Mouse (Mus musculus): ENCODE measurements around the gene Angel2. TPM values are rescaled to one million over a fixed set of nuclear protein-coding genes. Genes with fewer than 3 reads are reported as not detected.
A peak's percentile ranks its signal among the peaks of the same experiment; 100 is the strongest.
"Not testable (repeated sequence)": the region's sequence is repeated elsewhere in the genome, so short reads cannot be mapped to it uniquely, and the experiment has no call there.

The Angel2 gene
- total RNA-seq (2017), result 34.4 and 60.8 TPM in 2 replicates

- not testable (repeated sequence) for ATAC-seq (replicated peaks in 1 of 2; ENCODE audit: insufficient read depth in 1 of 2, low FRiP score in 2 of 2, low TSS enrichment in 1 of 2, low read depth in 1 of 2, poor library complexity in 2 of 2, severe bottlenecking in 2 of 2)
Measured at GRCm38 (mm10) chr1:190924812-190925211, at the start of gene Angel2. Angel2 (plus strand) TSS chr1:190925112.

- ATAC-seq (replicated peaks in 1 of 2; ENCODE audit: insufficient read depth in 1 of 2, low FRiP score in 2 of 2, low TSS enrichment in 1 of 2, low read depth in 1 of 2, poor library complexity in 2 of 2, severe bottlenecking in 2 of 2), result no peak
Measured at GRCm38 (mm10) chr1:190875751-190876150, 49.2 kb upstream of the Angel2 start.

- no peak for ATAC-seq (replicated peaks in 1 of 2; ENCODE audit: insufficient read depth in 1 of 2, low FRiP score in 2 of 2, low TSS enrichment in 1 of 2, low read depth in 1 of 2, poor library complexity in 2 of 2, severe bottlenecking in 2 of 2)
Measured at GRCm38 (mm10) chr1:190880638-190881037, 44.3 kb upstream of the Angel2 start.

- ATAC-seq (replicated peaks in 1 of 2; ENCODE audit: insufficient read depth in 1 of 2, low FRiP score in 2 of 2, low TSS enrichment in 1 of 2, low read depth in 1 of 2, poor library complexity in 2 of 2, severe bottlenecking in 2 of 2), result peak; percentile 69
Measured at GRCm38 (mm10) chr1:190881422-190881821, 43.5 kb upstream of the Angel2 start.

- no peak for ATAC-seq (replicated peaks in 1 of 2; ENCODE audit: insufficient read depth in 1 of 2, low FRiP score in 2 of 2, low TSS enrichment in 1 of 2, low read depth in 1 of 2, poor library complexity in 2 of 2, severe bottlenecking in 2 of 2)
Measured at GRCm38 (mm10) chr1:190886014-190886413, 38.9 kb upstream of the Angel2 start.

GRCm38 (mm10) chr1:190888031-190888430, 36.9 kb upstream of the Angel2 start:
- no peak for ATAC-seq (replicated peaks in 1 of 2; ENCODE audit: insufficient read depth in 1 of 2, low FRiP score in 2 of 2, low TSS enrichment in 1 of 2, low read depth in 1 of 2, poor library complexity in 2 of 2, severe bottlenecking in 2 of 2)

- ATAC-seq (replicated peaks in 1 of 2; ENCODE audit: insufficient read depth in 1 of 2, low FRiP score in 2 of 2, low TSS enrichment in 1 of 2, low read depth in 1 of 2, poor library complexity in 2 of 2, severe bottlenecking in 2 of 2), result no peak
Measured at GRCm38 (mm10) chr1:190888646-190889045, 36.3 kb upstream of the Angel2 start.

GRCm38 (mm10) chr1:190893559-190894167, 31.2 kb upstream of the Angel2 start:
- no peak for ATAC-seq (replicated peaks in 1 of 2; ENCODE audit: insufficient read depth in 1 of 2, low FRiP score in 2 of 2, low TSS enrichment in 1 of 2, low read depth in 1 of 2, poor library complexity in 2 of 2, severe bottlenecking in 2 of 2)

- no peak for ATAC-seq (replicated peaks in 1 of 2; ENCODE audit: insufficient read depth in 1 of 2, low FRiP score in 2 of 2, low TSS enrichment in 1 of 2, low read depth in 1 of 2, poor library complexity in 2 of 2, severe bottlenecking in 2 of 2)
Measured at GRCm38 (mm10) chr1:190898186-190898585, 26.7 kb upstream of the Angel2 start.

- ATAC-seq (replicated peaks in 1 of 2; ENCODE audit: insufficient read depth in 1 of 2, low FRiP score in 2 of 2, low TSS enrichment in 1 of 2, low read depth in 1 of 2, poor library complexity in 2 of 2, severe bottlenecking in 2 of 2), result no peak
Measured at GRCm38 (mm10) chr1:190898899-190899575, 25.9 kb upstream of the Angel2 start.

GRCm38 (mm10) chr1:190901082-190901481, 23.8 kb upstream of the Angel2 start:
- ATAC-seq (replicated peaks in 1 of 2; ENCODE audit: insufficient read depth in 1 of 2, low FRiP score in 2 of 2, low TSS enrichment in 1 of 2, low read depth in 1 of 2, poor library complexity in 2 of 2, severe bottlenecking in 2 of 2), result no peak

- no peak for ATAC-seq (replicated peaks in 1 of 2; ENCODE audit: insufficient read depth in 1 of 2, low FRiP score in 2 of 2, low TSS enrichment in 1 of 2, low read depth in 1 of 2, poor library complexity in 2 of 2, severe bottlenecking in 2 of 2)
Measured at GRCm38 (mm10) chr1:190904136-190904535, 20.8 kb upstream of the Angel2 start.

- no peak for ATAC-seq (replicated peaks in 1 of 2; ENCODE audit: insufficient read depth in 1 of 2, low FRiP score in 2 of 2, low TSS enrichment in 1 of 2, low read depth in 1 of 2, poor library complexity in 2 of 2, severe bottlenecking in 2 of 2)
Measured at GRCm38 (mm10) chr1:190904714-190905113, 20.2 kb upstream of the Angel2 start.

GRCm38 (mm10) chr1:190910836-190911235, 14.1 kb upstream of the Angel2 start:
- ATAC-seq (replicated peaks in 1 of 2; ENCODE audit: insufficient read depth in 1 of 2, low FRiP score in 2 of 2, low TSS enrichment in 1 of 2, low read depth in 1 of 2, poor library complexity in 2 of 2, severe bottlenecking in 2 of 2), result 0 out of 4 replicates have a peak, but pooled peaks of 1 of the 2 experiments have one; percentile 13

- ATAC-seq (replicated peaks in 1 of 2; ENCODE audit: insufficient read depth in 1 of 2, low FRiP score in 2 of 2, low TSS enrichment in 1 of 2, low read depth in 1 of 2, poor library complexity in 2 of 2, severe bottlenecking in 2 of 2), result peak; percentile 66 to 72
Measured at GRCm38 (mm10) chr1:190911415-190912123, 13.3 kb upstream of the Angel2 start, which contains the start of gene Rps6kc1. Rps6kc1 (minus strand) TSS chr1:190911770.

- ATAC-seq (replicated peaks in 1 of 2; ENCODE audit: insufficient read depth in 1 of 2, low FRiP score in 2 of 2, low TSS enrichment in 1 of 2, low read depth in 1 of 2, poor library complexity in 2 of 2, severe bottlenecking in 2 of 2), result no peak
Measured at GRCm38 (mm10) chr1:190912623-190913022, 12.3 kb upstream of the Angel2 start.

GRCm38 (mm10) chr1:190918938-190919337, 6.0 kb upstream of the Angel2 start:
- no peak for ATAC-seq (replicated peaks in 1 of 2; ENCODE audit: insufficient read depth in 1 of 2, low FRiP score in 2 of 2, low TSS enrichment in 1 of 2, low read depth in 1 of 2, poor library complexity in 2 of 2, severe bottlenecking in 2 of 2)
